Mouse (Mus musculus) midbrain, embryonic 10.5 days (tissue): ENCODE results near the gene Snapin. TPM values are rescaled to one million over a fixed set of nuclear protein-coding genes. Genes with fewer than 3 reads are reported as not detected.

Experiments used
- DNase-seq: peaks from one replicate; pipeline ENCODE4 v3.0.0-alpha.2; 2017; ENCODE audit warnings: low spot score
- H3K27ac ChIP-seq: fragments of 300-500 bp; sonication (generic); replicated peaks from 2 replicates; pipeline ENCODE4 v1.5.1; 2016; ENCODE audit warnings: mild to moderate bottlenecking
- H3K27me3 ChIP-seq: fragments of 300-500 bp; sonication (generic); 2 replicates; pipeline ENCODE4 v1.6.1; 2016; ENCODE audit warnings: low read depth, mild to moderate bottlenecking; ENCODE audit not compliant: poor library complexity, severe bottlenecking
- H3K36me3 ChIP-seq: fragments of 300-500 bp; sonication (generic); 2 replicates; pipeline ENCODE4 v1.6.1; 2016; ENCODE audit warnings: mild to moderate bottlenecking, moderate library complexity
- H3K4me1 ChIP-seq: fragments of 300-500 bp; sonication (generic); 2 replicates; pipeline ENCODE4 v1.6.1; 2016
- H3K4me3 ChIP-seq: fragments of 300-500 bp; sonication (generic); 2 replicates; pipeline ENCODE4 v1.5.1; 2016; ENCODE audit warnings: mild to moderate bottlenecking, moderate library complexity
- H3K9me3 ChIP-seq: fragments of 300-500 bp; sonication (generic); replicated peaks from 2 replicates; pipeline ENCODE4 v1.6.1; 2016; ENCODE audit warnings: mild to moderate bottlenecking
- WGBS: fragments of 180-500 bp; shearing (Covaris S2); methylation state at CpG from one replicate; pipeline ENCODE4 v1.1.7; 2016; 5-methylcytosine and 5-hydroxymethylcytosine counted together
- polyA plus RNA-seq: library from polyadenylated mRNA; unstranded; fragments of >200 nt; fragmentation: Nextera tagmentation; extraction: Ambion mirVana; gene quantifications from 2 replicates; pipeline ENCODE4 v1.2.1, GENCODE M21; 2016

Gene Snapin
- polyA plus RNA-seq, 1 experiment from 2014 or later, result 65.5 TPM

- Histone ChIP-seq H3K27ac (no peak overlapping the region), H3K27me3 (no peaks in the 10 kb centered on the region), H3K4me1 (peaks cover 30% of the 10 kb centered on the region), H3K36me3 (no peaks in the 10 kb centered on the region), H3K4me3 (no peak overlapping the region), H3K9me3 (no peaks in the 10 kb centered on the region)
- DNase-seq, result no peak
- 92% methylated on average over 3 of the region's 3 CpGs for WGBS
Observed at GRCm38 (mm10) chr3:90443977-90444376, 46.9 kb downstream of the Snapin start.

GRCm38 (mm10) chr3:90440756-90441155 is 50.1 kb downstream of the Snapin start:
- no peak overlapping the region for H3K4me3 ChIP-seq
- no peaks in the 10 kb centered on the region for H3K9me3 ChIP-seq
- DNase-seq, result no peak
- no peak overlapping the region for H3K27ac ChIP-seq
- no peaks in the 10 kb centered on the region for H3K27me3 ChIP-seq
- no peaks in the 10 kb centered on the region for H3K36me3 ChIP-seq
- H3K4me1 ChIP-seq, result peaks cover 2% of the 10 kb centered on the region
- 91% methylated on average over 2 of the region's 2 CpGs for WGBS

Other genes with a start within 250 kb of the Snapin start
- gene Creb3l4, start 247.5 kb downstream of the Snapin start, polyA plus RNA-seq, result 4.6 and 4.9 TPM in 2 replicates
- gene Slc39a1, start 242.9 kb downstream of the Snapin start, polyA plus RNA-seq, result 69.6 and 81.8 TPM in 2 replicates
- 18.5 and 20.9 TPM in 2 replicates for gene Crtc2, start 236.9 kb downstream of the Snapin start, polyA plus RNA-seq
- 6.9 and 7.0 TPM in 2 replicates for gene Dennd4b, start 225.8 kb downstream of the Snapin start, polyA plus RNA-seq
- 13.6 and 14.1 TPM in 2 replicates for gene Gatad2b, start 197.9 kb downstream of the Snapin start, polyA plus RNA-seq
- 16.4 and 20.1 TPM in 2 replicates for gene Slc27a3, start 101.1 kb downstream of the Snapin start, polyA plus RNA-seq
- 36.2 and 36.9 TPM in 2 replicates for gene Ints3, start 57.4 kb downstream of the Snapin start, polyA plus RNA-seq
- 2.9 and 3.3 TPM in 2 replicates for gene Npr1, start 25.2 kb downstream of the Snapin start, polyA plus RNA-seq
- gene Ilf2, start 14.9 kb downstream of the Snapin start, polyA plus RNA-seq, result 343 and 346 TPM in 2 replicates
- gene Chtop, start 18.5 kb upstream of the Snapin start, polyA plus RNA-seq, result 193 and 205 TPM in 2 replicates
- gene S100a1, start 23.4 kb upstream of the Snapin start, polyA plus RNA-seq, result 5.4 and 7.2 TPM in 2 replicates
- 9.3 and 9.5 TPM in 2 replicates for gene S100a13, start 23.4 kb upstream of the Snapin start, polyA plus RNA-seq
- not detected in 2 replicates for gene S100a14, start 35.8 kb upstream of the Snapin start, polyA plus RNA-seq
- 30.8 and 35.3 TPM in 2 replicates for gene S100a16, start 46.2 kb upstream of the Snapin start, polyA plus RNA-seq
- not detected in 2 replicates for gene S100a3, start 69.5 kb upstream of the Snapin start, polyA plus RNA-seq
- gene S100a2, start 99.2 kb upstream of the Snapin start, polyA plus RNA-seq, result not detected in 2 replicates
- gene Gm42674, start 110.9 kb upstream of the Snapin start, polyA plus RNA-seq, result not detected in 2 replicates
- 0.35 and 0.81 TPM in 2 replicates for gene S100a4, start 112.7 kb upstream of the Snapin start, polyA plus RNA-seq
- not detected in 2 replicates for gene S100a5, start 117.5 kb upstream of the Snapin start, polyA plus RNA-seq
- 14.0 and 23.4 TPM in 2 replicates for gene S100a6, start 121.8 kb upstream of the Snapin start, polyA plus RNA-seq
- 0.15 TPM in 1 of 2 replicates, not detected in the other for gene S100a7a, start 163.0 kb upstream of the Snapin start, polyA plus RNA-seq
- gene S100a8, start 177.9 kb upstream of the Snapin start, polyA plus RNA-seq, result 2.3 TPM in 1 of 2 replicates, not detected in the other
- gene S100a9, start 204.7 kb upstream of the Snapin start, polyA plus RNA-seq, result 0.48 TPM in 1 of 2 replicates, not detected in the other
- gene Pglyrp4, start 235.9 kb upstream of the Snapin start, polyA plus RNA-seq, result not detected in 2 replicates